Mouse (Mus musculus) limb, embryonic 10.5 days (tissue): ENCODE measurements around the gene Thsd4. TPM values are rescaled to one million over a fixed set of nuclear protein-coding genes. Genes with fewer than 3 reads are reported as not detected.

Experiments
- DNase-seq: peaks from one replicate; pipeline ENCODE4 v3.0.0-alpha.2; 2017; ENCODE audit warnings: low spot score
- H3K27ac ChIP-seq: fragments of 300-500 bp; sonication (generic); 2 replicates; pipeline ENCODE4 v1.5.1; 2016; ENCODE audit warnings: mild to moderate bottlenecking
- H3K27me3 ChIP-seq: fragments of 300-500 bp; sonication (generic); 2 replicates; pipeline ENCODE4 v1.6.1; 2016; ENCODE audit warnings: low read depth, mild to moderate bottlenecking; ENCODE audit not compliant: poor library complexity, severe bottlenecking
- H3K36me3 ChIP-seq: fragments of 300-500 bp; sonication (generic); 2 replicates; pipeline ENCODE4 v1.6.1; 2016; ENCODE audit warnings: mild to moderate bottlenecking, moderate library complexity
- H3K4me1 ChIP-seq: fragments of 300-500 bp; sonication (generic); 2 replicates; pipeline ENCODE4 v1.6.1; 2016
- H3K4me3 ChIP-seq: fragments of 300-500 bp; sonication (generic); 2 replicates; pipeline ENCODE4 v1.5.1; 2016; ENCODE audit warnings: mild to moderate bottlenecking, moderate library complexity
- H3K9me3 ChIP-seq: fragments of 300-500 bp; sonication (generic); replicated peaks from 2 replicates; pipeline ENCODE4 v1.6.1; 2016; ENCODE audit warnings: mild to moderate bottlenecking
- WGBS: fragments of 180-500 bp; shearing (Covaris S2); methylation state at CpG from one replicate; pipeline ENCODE4 v1.1.7; 2016; 5-methylcytosine and 5-hydroxymethylcytosine counted together
- polyA plus RNA-seq: library from polyadenylated mRNA; unstranded; fragments of >200 nt; fragmentation: Nextera tagmentation; extraction: Ambion mirVana; gene quantifications from 2 replicates; pipeline ENCODE4 v1.2.1, GENCODE M21; 2016

The Thsd4 gene
- polyA plus RNA-seq, 1 experiment from 2014 or later: 11.8 TPM

DNA sequence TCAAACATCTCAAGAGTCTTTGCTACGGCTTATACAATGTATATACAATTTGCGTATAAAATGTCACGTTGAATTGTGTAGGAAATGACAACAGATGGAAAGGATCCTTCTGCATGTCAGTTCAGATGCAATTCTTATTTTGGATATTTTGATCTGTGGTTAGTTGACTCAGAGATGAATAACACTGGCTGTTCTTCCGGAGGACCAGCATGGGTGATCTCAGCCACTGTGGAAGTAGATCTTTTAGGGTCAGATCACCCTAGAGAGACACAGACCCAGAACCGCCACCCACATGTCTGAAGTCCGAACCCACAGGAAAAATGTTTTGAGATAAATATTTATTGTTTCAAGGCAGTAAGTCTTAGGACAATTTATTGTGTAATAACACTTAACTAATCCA, 198.4 kb downstream of the Thsd4 start:
- Histone ChIP-seq H3K4me3 (no peak overlapping the region), H3K4me1 (peaks cover 5% of the 10 kb centered on the region; the same call in 1 of the 2 replicates), H3K27me3 (no peaks in the 10 kb centered on the region), H3K27ac (no peak overlapping the region), H3K36me3 (no peaks in the 10 kb centered on the region), H3K9me3 (no peaks in the 10 kb centered on the region)
- DNase-seq: no peak
- 96% methylated on average over 6 of the region's 6 CpGs for WGBS

- H3K9me3 ChIP-seq: no peaks in the 10 kb centered on the region
- no peaks in the 10 kb centered on the region for H3K36me3 ChIP-seq
- no peak overlapping the region for H3K4me3 ChIP-seq
- H3K4me1 ChIP-seq: peaks cover 23% of the 10 kb centered on the region
- 97% methylated on average over 8 of the region's 8 CpGs for WGBS
- DNase-seq: no peak
- H3K27me3 ChIP-seq: no peaks in the 10 kb centered on the region
- no peak overlapping the region for H3K27ac ChIP-seq
Observed at GRCm38 (mm10) chr9:60317291-60317690, 204.6 kb downstream of the Thsd4 start.

DNA sequence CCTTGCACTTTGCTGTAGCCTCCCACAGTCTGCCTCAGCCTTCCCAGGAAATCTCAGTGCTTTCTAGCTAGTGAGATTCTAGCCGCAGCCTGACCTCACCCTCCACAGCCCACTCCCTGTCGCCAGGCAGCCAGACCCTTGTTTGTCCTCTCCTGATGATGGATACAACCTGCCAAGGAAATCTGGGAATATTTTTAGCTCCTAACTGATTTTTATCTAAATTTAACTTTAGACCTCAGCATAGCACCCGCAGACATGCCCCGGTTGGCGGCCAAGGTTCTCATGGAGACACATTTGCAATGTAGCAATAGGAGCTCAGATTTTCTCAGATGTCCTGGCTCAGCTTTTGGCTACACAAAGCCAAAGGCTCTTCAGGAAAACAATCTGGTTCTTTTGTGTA, 205.3 kb downstream of the Thsd4 start:
- no peak overlapping the region for H3K27ac ChIP-seq
- 86% methylated on average over 5 of the region's 5 CpGs for WGBS
- peaks cover 31% of the 10 kb centered on the region for H3K4me1 ChIP-seq
- H3K9me3 ChIP-seq: no peaks in the 10 kb centered on the region
- no peaks in the 10 kb centered on the region for H3K36me3 ChIP-seq
- no peak overlapping the region for H3K4me3 ChIP-seq
- DNase-seq: no peak
- H3K27me3 ChIP-seq: no peaks in the 10 kb centered on the region

DNA sequence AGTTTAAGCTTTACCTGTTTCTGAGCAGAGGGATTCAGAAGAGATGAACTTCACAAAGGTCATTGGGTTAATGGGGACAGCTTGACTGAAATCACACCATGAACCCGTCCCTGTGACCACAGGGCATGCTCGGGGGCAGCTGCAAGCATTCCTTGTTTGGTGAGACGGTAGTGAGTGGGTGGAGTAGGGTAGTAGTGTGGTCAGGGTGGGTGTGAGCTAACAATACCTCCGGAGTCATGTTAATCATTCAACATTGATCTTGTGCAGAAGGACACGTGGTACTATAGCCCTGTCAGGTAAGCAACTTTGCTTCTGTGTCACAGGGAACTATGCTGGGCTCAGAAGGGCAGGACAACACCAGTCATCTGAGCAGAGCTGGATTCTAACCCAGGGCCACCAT, 206.3 kb downstream of the Thsd4 start:
- H3K9me3 ChIP-seq: no peaks in the 10 kb centered on the region
- H3K27ac ChIP-seq: no peak overlapping the region
- no peaks in the 10 kb centered on the region for H3K27me3 ChIP-seq
- peaks cover 41% of the 10 kb centered on the region for H3K4me1 ChIP-seq
- DNase-seq: no peak
- H3K36me3 ChIP-seq: no peaks in the 10 kb centered on the region
- H3K4me3 ChIP-seq: no peak overlapping the region
- 67% methylated on average over 5 of the region's 5 CpGs for WGBS

DNA sequence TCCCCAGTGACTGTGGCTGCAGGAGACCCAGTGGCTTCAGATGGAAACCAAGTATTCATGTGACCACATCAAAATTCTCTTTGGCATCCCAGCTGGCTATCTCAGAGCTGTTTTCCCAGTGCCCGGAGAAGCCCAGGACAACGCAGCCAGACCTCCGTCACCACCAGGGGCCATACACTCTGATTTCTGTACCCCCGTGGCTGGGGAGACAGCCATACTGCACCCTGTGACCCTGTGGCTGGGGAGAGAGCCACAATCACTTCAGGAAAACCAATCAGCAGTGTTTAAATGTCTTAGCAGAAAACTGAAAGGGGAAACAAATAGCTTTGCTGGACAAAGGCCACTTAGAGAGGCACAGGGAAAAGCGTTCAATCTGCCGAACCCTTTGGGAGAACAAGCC, 208.2 kb downstream of the Thsd4 start:
- Histone ChIP-seq H3K4me1 (peaks cover 48% of the 10 kb centered on the region), H3K27me3 (no peaks in the 10 kb centered on the region), H3K27ac (0 out of 2 replicates have a peak overlapping the region, but pooled peaks have one; percentile 3), H3K4me3 (no peak overlapping the region), H3K9me3 (no peaks in the 10 kb centered on the region), H3K36me3 (no peaks in the 10 kb centered on the region)
- 85% methylated on average over 6 of the region's 6 CpGs for WGBS
- DNase-seq: no peak

DNA sequence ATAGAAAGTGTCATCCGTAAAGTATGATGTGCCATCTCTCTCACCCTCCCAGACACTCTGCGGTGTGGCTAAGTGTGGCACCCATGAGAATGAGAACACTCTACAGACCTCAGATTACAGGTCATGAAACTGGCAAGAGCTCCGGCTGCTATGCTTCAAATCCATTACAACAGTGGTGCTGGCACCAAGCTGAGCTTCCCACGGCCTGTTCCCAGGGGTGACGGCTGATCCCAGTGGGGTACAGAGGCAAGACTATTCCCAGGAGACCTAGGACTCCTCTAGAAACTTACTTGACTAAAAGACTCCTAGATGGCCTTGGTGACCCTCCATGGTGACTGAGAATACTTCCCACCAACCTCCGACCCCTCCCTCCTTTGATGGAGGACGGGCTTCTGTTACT, 209.2 kb downstream of the Thsd4 start:
- DNase-seq: no peak
- Histone ChIP-seq H3K4me3 (no peak overlapping the region), H3K27me3 (no peaks in the 10 kb centered on the region), H3K4me1 (peaks cover 56% of the 10 kb centered on the region), H3K9me3 (no peaks in the 10 kb centered on the region), H3K36me3 (no peaks in the 10 kb centered on the region), H3K27ac (no peak overlapping the region)
- 82% methylated on average over 7 of the region's 7 CpGs for WGBS

- WGBS: 82% methylated on average over 10 of the region's 10 CpGs
- DNase-seq: no peak
- Histone ChIP-seq H3K9me3 (no peaks in the 10 kb centered on the region), H3K27me3 (no peaks in the 10 kb centered on the region), H3K4me1 (peaks cover 59% of the 10 kb centered on the region), H3K27ac (peak overlapping the region; percentile 65), H3K4me3 (no peak overlapping the region), H3K36me3 (no peaks in the 10 kb centered on the region)
Observed at GRCm38 (mm10) chr9:60311594-60312128, 210.2 kb downstream of the Thsd4 start.

DNA sequence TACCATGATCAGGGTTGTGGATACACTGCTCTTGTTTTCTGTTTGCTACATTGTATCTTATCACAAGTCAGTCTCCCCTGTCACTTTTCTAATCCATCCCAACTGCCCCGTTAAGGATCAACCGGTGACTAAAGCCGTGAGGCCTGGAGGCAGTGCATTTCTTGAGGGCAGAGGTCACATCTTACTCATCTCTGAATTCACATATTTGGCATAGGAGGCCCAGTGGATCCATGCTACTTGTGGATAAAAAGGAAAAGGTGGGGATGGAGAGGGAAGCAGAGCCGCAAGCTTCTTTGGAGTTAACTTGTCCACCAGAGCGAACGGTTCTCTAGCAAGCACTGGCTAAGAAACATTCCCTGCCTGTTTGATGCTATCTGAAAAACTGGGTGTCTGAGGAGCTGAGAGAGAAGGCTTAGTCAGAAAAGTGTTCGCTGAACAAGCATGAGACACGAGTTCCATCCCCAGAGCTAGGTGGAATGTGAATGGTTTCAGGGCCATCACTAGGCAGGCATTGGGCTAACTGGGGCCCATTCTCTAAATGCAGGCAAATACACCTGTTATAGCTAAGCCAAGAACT, 211.0 kb downstream of the Thsd4 start:
- no peaks in the 10 kb centered on the region for H3K9me3 ChIP-seq
- WGBS: 70% methylated on average over 8 of the region's 8 CpGs
- H3K36me3 ChIP-seq: no peaks in the 10 kb centered on the region
- peaks cover 58% of the 10 kb centered on the region for H3K4me1 ChIP-seq
- H3K27me3 ChIP-seq: no peaks in the 10 kb centered on the region
- no peak for DNase-seq
- H3K4me3 ChIP-seq: no peak overlapping the region
- H3K27ac ChIP-seq: 0 out of 2 replicates have a peak overlapping the region, but pooled peaks have one; percentile 12

DNA sequence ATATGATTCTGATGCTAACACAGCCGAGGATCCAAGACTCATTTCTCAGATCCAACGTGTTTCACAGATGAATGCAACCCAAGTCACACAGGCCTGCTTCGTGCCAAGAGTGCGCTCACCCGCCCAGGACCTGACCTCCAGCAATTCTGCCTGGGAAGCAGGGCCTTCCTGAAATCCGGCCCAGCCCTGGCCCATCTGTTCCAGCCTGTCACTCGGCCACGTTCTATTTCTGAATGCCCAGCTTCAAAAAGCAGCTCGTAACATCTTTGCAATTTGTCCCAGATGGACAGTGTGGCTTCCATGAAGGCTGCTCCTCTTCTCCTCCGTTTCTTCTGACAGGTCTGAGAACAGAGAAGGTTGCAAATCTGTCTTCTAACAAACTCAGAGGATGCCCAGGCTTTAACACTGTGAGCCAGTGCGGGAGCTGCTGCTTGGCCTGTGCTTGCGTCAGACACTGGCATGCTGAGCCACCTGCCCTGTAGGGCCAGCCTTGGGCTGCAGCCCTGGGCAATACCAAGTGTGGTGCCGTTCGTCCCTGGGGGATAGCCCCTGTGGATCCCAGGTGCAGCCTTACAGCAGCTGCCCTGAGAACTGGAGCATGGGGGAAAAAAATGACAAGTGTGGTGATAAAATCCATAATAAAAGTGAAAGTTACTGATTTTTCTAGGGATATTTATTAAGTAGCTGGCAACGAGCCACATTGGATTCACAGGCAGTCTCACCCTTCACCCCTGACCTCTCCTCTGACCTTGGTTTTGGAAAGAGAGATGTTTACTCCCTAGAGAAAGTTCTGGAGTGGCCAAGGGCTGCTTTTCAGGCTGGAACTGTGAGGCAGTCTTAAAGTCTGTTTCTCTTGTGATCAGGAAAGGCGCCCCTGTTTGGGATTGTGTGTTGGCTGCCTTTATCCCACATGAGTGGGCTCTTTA, 211.8 kb downstream of the Thsd4 start:
- H3K4me1 ChIP-seq: peaks cover 56% of the 10 kb centered on the region

GRCm38 (mm10) chr9:60308182-60308581, 213.7 kb downstream of the Thsd4 start:
- H3K27me3 ChIP-seq: no peaks in the 10 kb centered on the region
- H3K4me1 ChIP-seq: peaks cover 48% of the 10 kb centered on the region
- no peaks in the 10 kb centered on the region for H3K36me3 ChIP-seq
- peak overlapping the region; percentile 43; the same call in 1 of the 2 replicates for H3K27ac ChIP-seq
- H3K4me3 ChIP-seq: no peak overlapping the region
- WGBS: 68% methylated on average over 4 of the region's 4 CpGs
- H3K9me3 ChIP-seq: no peaks in the 10 kb centered on the region
- no peak for DNase-seq

More for the DNA sequence above, 211.8 kb downstream of the Thsd4 start:
- Histone ChIP-seq H3K36me3 (no peaks in the 10 kb centered on the region), H3K4me3 (no peak overlapping the region), H3K27ac (0 out of 2 replicates have a peak overlapping the region, but pooled peaks have one; percentile 12), H3K27me3 (no peaks in the 10 kb centered on the region), H3K9me3 (no peaks in the 10 kb centered on the region)
- WGBS: 59% methylated on average over 16 of the region's 16 CpGs
- no peak for DNase-seq

DNA sequence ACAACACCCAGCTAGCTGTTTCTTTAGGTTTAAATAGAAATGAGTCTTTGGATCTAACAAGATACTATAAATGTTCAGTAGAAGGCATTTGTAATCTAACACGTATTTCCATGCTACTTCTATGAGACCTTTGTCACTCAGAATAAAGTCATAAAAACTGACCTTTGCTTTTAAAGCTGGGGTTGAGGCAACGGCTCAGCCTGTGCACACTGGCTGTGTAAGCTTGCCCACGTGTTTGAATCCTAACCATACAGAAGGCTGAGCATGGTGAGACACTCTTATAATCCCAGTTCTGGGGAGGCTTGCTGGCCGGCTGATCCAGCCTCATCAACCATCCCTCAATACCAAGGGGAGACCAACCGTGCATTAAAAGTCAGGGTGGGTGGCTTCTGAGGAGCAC, 214.4 kb downstream of the Thsd4 start:
- H3K27me3 ChIP-seq: no peaks in the 10 kb centered on the region
- no peaks in the 10 kb centered on the region for H3K9me3 ChIP-seq
- H3K36me3 ChIP-seq: no peaks in the 10 kb centered on the region
- no peak for DNase-seq
- H3K4me1 ChIP-seq: peaks cover 41% of the 10 kb centered on the region
- WGBS: 79% methylated on average over 5 of the region's 5 CpGs
- no peak overlapping the region for H3K4me3 ChIP-seq
- no peak overlapping the region for H3K27ac ChIP-seq

GRCm38 (mm10) chr9:60306241-60306640, 215.6 kb downstream of the Thsd4 start:
- Histone ChIP-seq H3K9me3 (no peaks in the 10 kb centered on the region), H3K27ac (no peak overlapping the region), H3K4me1 (peaks cover 30% of the 10 kb centered on the region), H3K4me3 (no peak overlapping the region), H3K27me3 (no peaks in the 10 kb centered on the region), H3K36me3 (no peaks in the 10 kb centered on the region)
- 88% methylated on average over 4 of the region's 4 CpGs for WGBS
- DNase-seq: no peak

DNA sequence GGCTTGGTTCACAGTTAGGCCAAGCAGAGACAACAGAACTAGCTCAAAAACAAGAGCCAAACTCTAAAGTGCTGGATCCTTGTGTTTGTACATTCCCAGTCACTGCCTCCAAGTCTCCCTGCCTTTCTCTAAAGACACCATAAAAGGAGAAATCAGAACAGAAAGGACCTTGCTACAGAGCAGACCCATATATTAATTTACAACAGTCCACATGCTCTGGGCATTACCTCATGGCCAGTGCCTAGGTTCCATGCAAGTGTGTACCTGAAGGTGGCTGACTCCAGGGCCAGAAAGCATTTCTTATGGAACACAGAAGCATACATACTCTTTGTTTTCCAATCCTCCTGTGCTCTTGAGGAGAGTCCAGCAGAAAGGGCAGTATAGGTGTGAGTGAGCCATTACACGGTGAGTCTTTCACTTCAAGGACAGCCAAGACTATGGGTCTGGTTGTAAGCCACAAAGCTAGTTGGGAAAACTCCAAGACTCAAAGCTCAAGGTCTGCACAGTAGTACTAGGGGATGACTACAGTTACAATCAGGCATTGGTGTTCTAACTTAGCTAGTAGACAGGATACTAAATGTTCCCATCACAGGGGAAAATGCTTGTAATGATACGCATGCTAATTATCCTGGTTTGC, 216.5 kb downstream of the Thsd4 start:
- Histone ChIP-seq H3K4me1 (peaks cover 21% of the 10 kb centered on the region), H3K36me3 (peaks cover 5% of the 10 kb centered on the region), H3K27me3 (no peaks in the 10 kb centered on the region), H3K4me3 (no peak overlapping the region), H3K9me3 (peaks cover 3% of the 10 kb centered on the region), H3K27ac (no peak overlapping the region)
- no peak for DNase-seq
- 93% methylated on average over 2 of the region's 2 CpGs for WGBS
